Mouse (Mus musculus) bone marrow macrophage, adult 2 months (primary cell): ENCODE data around the gene Col15a1.

Experiments used
- CTCF ChIP-seq: IDR thresholded peaks from 2 replicates; pipeline ENCODE4 v1.5.1; 2012; ENCODE audit warnings: low read depth, mild to moderate bottlenecking, low read length, moderate library complexity
- POLR2A ChIP-seq: IDR thresholded peaks from 2 replicates; pipeline ENCODE4 v1.6.1; 2012; ENCODE audit warnings: mild to moderate bottlenecking, low read depth, low read length, borderline replicate concordance

DNA sequence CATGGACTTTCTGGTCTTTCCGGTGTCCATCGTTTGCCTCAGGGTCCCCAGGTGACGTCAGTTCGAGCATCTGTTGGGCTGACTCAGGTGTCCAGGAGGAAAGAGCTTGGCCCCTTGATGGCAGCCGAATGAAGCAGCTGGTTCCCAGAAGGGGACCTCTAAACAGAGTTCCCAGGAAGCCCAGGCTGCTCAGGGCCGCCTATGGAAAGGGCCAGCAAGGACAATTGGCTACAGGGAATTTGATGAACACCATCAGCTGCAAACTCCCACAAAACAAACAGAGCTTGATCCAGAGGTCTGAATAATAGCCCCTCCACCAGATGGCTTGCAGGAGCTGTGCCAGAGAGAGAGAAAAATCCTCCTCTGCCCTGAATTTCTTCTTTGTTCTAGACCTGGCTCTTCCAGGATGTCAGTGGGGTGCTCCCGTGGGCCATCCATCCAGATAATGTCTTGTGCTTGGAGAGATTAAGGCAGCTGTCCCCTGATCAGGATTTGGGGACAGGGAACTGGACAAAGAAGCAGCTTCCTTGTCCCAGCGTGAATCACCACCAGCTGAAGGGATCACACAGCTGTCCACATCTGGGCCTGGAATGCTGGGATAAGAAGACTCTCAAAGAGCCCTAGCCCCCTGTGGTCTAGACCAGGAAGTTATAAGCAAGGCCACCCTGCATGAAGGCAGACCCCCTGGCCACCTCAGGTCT is 29.6 kb upstream of the Col15a1 start:
- TF ChIP-seq CTCF (no peak), POLR2A (no peak)
